Mouse (Mus musculus): ENCODE measurements around the gene Nup107. TPM values are rescaled to one million over a fixed set of nuclear protein-coding genes. Genes with fewer than 3 reads are reported as not detected.

The Nup107 gene
- polyA plus RNA-seq, 1 experiment from 2014 or later: 39.1 TPM

DNA sequence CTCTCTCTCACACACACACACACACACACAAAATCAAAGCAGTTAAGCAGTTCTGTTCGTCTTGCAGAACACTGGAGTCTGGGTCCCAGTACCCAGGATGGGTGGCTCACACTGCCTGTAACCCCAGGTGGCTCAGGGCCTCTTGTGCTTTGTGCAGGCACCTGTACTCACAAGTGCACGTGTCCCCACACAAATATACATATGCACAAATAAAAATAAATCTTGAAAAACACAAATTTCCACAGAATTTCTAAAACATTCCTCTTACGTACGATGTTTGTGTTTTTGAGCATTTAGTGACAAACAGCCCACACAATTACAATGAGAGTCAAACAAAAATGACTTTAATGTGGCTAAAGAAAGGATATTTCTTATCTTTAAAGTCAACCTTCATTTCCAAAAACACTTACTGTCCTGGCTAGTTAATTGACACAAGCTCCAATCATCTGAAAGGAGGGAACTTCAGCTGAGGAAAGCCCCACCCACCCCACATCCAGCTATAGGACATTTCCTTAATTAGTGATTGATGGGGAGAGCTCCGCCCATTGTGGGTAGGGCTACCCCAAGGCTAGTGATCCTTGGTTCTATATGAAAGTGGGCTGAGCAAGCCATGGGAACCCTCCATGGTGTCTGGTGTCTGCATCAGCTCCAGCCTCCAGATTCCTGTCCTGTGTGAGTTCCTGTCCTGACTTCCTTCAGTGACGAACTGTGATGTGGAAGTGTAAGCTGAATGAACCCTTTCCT lies 16.9 kb downstream of the Nup107 start:
- peaks cover 88% of the 10 kb centered on the region for H3K36me3 ChIP-seq (replicated peaks; ENCODE audit: control insufficient read depth, insufficient read depth)

DNA sequence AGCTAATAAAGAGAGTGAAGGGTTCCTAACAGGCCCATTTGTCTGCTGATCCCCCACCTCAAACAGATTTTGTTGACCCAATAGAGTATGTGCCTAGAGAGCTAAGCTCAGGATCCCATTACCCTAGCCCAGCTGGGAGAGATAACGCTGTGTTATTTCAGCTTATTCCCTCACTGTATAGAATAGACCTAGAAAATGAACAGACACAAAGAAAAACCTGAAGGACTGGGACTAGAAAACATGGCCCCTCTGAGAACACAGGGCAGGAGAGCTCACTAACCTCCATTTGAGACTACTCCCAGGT lies 17.7 kb downstream of the Nup107 start:
- Histone ChIP-seq H3K4me1 (replicated peaks; ENCODE audit: control insufficient read depth, insufficient read depth, low read length) (no peaks in the 10 kb centered on the region), H3K27me3 (ENCODE audit: control insufficient read depth, insufficient read depth, low read length) (no peaks in the 10 kb centered on the region), H3K9me3 (ENCODE audit: control insufficient read depth, low read length) (no peaks in the 10 kb centered on the region), H3K4me3 (replicated peaks; ENCODE audit: low read length) (no peak overlapping the region), H3K4me2 (replicated peaks) (no peak overlapping the region), H3K9ac (no peak overlapping the region), H3K36me3 (replicated peaks; ENCODE audit: control insufficient read depth, insufficient read depth) (peaks cover 90% of the 10 kb centered on the region), H3K27ac (no peak overlapping the region)
- DNase-seq (ENCODE audit: low spot score) (no peak), ATAC-seq (ENCODE audit: low FRiP score) (no peak)
- 100% methylated on average over 1 of the region's 1 CpGs for WGBS

More for the DNA sequence above, 16.9 kb downstream of the Nup107 start:
- Histone ChIP-seq H3K4me1 (replicated peaks; ENCODE audit: control insufficient read depth, insufficient read depth, low read length) (no peaks in the 10 kb centered on the region), H3K9ac (no peak overlapping the region), H3K27me3 (ENCODE audit: control insufficient read depth, insufficient read depth, low read length) (no peaks in the 10 kb centered on the region), H3K4me2 (replicated peaks) (no peak overlapping the region), H3K4me3 (replicated peaks; ENCODE audit: low read length) (no peak overlapping the region), H3K27ac (no peak overlapping the region), H3K9me3 (ENCODE audit: control insufficient read depth, low read length) (no peaks in the 10 kb centered on the region)
- ATAC-seq (ENCODE audit: low FRiP score) (no peak), DNase-seq (ENCODE audit: low spot score) (no peak)
- WGBS: 93% methylated on average over 6 of the region's 6 CpGs

DNA sequence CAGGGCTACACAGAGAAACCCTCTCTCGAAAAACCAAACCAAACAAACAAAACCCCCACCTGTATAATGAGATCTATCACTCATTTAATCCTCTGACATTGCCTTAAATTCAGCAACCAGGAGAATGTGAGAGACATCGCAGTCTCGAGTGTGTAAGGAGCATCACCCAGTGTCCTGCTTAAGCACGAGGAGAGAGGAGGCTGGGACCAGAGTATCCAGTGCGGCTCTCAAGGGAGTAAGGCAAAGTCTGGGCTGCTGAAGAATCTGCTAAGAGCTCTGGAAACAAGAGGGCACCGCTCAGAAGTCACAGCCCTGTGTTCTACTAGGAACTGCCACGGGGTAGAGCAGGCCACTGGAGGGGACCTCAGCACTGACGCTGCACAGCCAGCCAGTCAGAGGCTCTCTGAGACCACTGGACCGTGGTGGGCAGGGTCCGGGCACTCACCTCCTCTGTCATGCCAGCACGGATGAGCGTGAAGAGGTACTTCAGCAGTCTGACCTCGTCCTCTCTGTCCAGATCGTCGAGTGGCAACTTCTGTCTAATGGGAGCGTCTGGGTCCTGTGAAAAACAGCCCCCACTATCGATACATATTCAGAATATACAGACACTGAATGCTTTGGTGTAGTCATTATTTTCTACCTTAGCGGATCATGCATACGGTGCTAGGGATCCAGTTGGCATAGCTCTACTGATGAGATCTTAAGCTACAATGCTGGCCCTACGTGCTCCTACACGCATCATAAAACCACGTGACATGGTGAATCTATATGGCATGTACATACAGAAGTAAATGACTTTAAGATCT lies 18.3 kb downstream of the Nup107 start:
- Histone ChIP-seq H3K4me1 (replicated peaks; ENCODE audit: control insufficient read depth, insufficient read depth, low read length) (no peaks in the 10 kb centered on the region), H3K36me3 (replicated peaks; ENCODE audit: control insufficient read depth, insufficient read depth) (peaks cover 94% of the 10 kb centered on the region), H3K27me3 (ENCODE audit: control insufficient read depth, insufficient read depth, low read length) (no peaks in the 10 kb centered on the region), H3K4me3 (replicated peaks; ENCODE audit: low read length) (no peak overlapping the region), H3K27ac (no peak overlapping the region), H3K9ac (no peak overlapping the region), H3K9me3 (ENCODE audit: control insufficient read depth, low read length) (no peaks in the 10 kb centered on the region), H3K4me2 (replicated peaks) (no peak overlapping the region)
- DNase-seq (ENCODE audit: low spot score) (no peak), ATAC-seq (ENCODE audit: low FRiP score) (no peak)
- WGBS: 94% methylated on average over 22 of the region's 22 CpGs

DNA sequence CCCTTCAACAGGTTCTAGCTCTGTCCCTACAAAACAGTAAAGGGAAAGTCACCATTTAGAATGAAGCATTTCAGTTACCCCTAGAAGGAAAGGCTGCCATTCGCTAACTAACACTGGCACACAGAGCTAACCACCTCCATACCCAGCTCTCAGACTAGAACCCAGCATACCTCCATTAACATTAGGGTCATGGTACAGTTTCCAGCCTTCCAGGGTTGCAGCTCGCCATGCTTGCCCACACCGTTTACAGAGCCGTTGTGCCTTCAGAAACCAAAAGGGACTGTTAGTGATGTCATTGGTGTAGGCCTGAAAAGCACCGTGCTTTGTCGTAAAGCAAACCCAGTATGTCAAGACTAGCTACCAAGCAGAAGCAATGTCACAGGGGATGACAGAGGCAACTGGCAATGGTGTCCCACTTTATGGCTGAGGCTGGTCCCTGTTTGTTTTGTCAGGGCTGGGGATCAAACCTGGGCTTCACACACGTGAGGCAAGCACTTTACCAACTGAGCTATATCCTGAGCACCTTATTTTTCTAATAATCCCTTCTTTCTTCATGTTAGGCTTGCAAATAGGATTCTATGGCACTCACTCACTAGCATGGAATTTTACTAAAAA lies 19.3 kb downstream of the Nup107 start:
- H3K9me3 ChIP-seq (ENCODE audit: control insufficient read depth, low read length): no peaks in the 10 kb centered on the region
- no peak for ATAC-seq (ENCODE audit: low FRiP score)
- WGBS: 97% methylated on average over 7 of the region's 7 CpGs
- no peaks in the 10 kb centered on the region for H3K4me1 ChIP-seq (replicated peaks; ENCODE audit: control insufficient read depth, insufficient read depth, low read length)
- no peak overlapping the region for H3K9ac ChIP-seq
- no peaks in the 10 kb centered on the region for H3K27me3 ChIP-seq (ENCODE audit: control insufficient read depth, insufficient read depth, low read length)
- H3K27ac ChIP-seq: no peak overlapping the region
- no peak overlapping the region for H3K4me2 ChIP-seq (replicated peaks)
- H3K4me3 ChIP-seq (replicated peaks; ENCODE audit: low read length): no peak overlapping the region
- DNase-seq (ENCODE audit: low spot score): no peak
- peaks cover 87% of the 10 kb centered on the region for H3K36me3 ChIP-seq (replicated peaks; ENCODE audit: control insufficient read depth, insufficient read depth)

DNA sequence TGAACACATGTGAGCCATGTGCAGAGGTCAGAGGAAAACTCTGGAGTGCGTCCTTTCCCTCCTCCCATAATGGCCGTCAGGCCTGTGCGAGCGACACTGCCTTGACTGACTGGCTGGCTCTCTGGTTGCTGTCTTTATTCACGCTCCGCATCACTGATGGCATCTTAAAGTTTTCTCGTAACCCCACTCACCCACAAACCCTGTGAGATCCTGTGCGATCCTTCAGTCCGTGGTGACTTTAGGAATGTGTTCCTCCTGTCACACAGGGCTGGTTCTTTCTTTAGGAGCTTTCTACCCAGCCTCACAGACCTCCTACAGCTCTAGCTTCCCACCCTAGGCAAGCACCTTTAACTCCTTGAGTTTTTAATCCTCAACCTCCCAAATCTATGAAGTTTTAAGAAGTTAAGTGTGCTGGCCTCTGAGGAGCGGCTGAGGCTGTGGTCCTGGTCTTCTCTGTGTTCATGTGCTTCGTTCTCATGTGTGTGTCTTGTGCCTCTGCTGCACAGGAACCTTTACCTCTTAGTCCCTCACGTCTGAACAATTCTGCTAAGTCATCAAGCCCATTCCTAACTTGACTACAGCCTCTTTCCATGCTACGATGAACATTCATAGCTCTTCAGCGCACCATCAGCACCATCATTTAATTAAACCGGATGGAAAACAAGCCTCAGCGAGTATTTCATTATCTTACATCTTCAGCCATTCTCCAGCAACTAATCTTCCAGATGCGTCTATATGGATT lies 20.0 kb downstream of the Nup107 start:
- DNase-seq (ENCODE audit: low spot score): no peak
- Histone ChIP-seq H3K4me2 (replicated peaks) (no peak overlapping the region), H3K27ac (no peak overlapping the region), H3K4me1 (replicated peaks; ENCODE audit: control insufficient read depth, insufficient read depth, low read length) (no peaks in the 10 kb centered on the region), H3K9ac (no peak overlapping the region), H3K27me3 (ENCODE audit: control insufficient read depth, insufficient read depth, low read length) (no peaks in the 10 kb centered on the region), H3K4me3 (replicated peaks; ENCODE audit: low read length) (no peak overlapping the region), H3K36me3 (replicated peaks; ENCODE audit: control insufficient read depth, insufficient read depth) (peaks cover 87% of the 10 kb centered on the region), H3K9me3 (ENCODE audit: control insufficient read depth, low read length) (no peaks in the 10 kb centered on the region)
- 87% methylated on average over 17 of the region's 17 CpGs for WGBS
- ATAC-seq (ENCODE audit: low FRiP score): no peak

DNA sequence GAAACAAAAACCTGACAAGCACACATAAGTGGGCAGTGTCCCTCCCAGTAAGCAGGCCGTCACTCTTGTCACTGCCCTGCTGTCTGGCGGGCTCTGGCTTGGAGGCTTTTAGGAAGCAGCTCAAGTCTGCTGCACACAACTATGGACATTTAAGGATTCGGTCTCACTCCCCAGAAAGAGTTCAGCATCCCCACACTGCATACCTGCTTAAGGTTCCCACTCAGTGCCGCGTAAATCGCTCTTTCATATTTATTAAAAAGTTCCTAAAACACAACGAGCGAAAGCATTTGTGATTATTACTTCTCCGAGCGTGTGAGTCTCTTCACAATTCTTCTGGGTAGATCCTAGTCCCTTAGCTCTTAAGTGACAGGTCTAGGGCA lies 21.4 kb downstream of the Nup107 start:
- 96% methylated on average over 10 of the region's 10 CpGs for WGBS
- no peak overlapping the region for H3K27ac ChIP-seq
- no peak overlapping the region for H3K9ac ChIP-seq
- no peaks in the 10 kb centered on the region for H3K9me3 ChIP-seq (ENCODE audit: control insufficient read depth, low read length)
- no peak for DNase-seq (ENCODE audit: low spot score)
- ATAC-seq (ENCODE audit: low FRiP score): no peak
- H3K4me3 ChIP-seq (replicated peaks; ENCODE audit: low read length): no peak overlapping the region
- peaks cover 90% of the 10 kb centered on the region for H3K36me3 ChIP-seq (replicated peaks; ENCODE audit: control insufficient read depth, insufficient read depth)
- no peaks in the 10 kb centered on the region for H3K27me3 ChIP-seq (ENCODE audit: control insufficient read depth, insufficient read depth, low read length)
- H3K4me2 ChIP-seq (replicated peaks): no peak overlapping the region
- H3K4me1 ChIP-seq (replicated peaks; ENCODE audit: control insufficient read depth, insufficient read depth, low read length): no peaks in the 10 kb centered on the region

DNA sequence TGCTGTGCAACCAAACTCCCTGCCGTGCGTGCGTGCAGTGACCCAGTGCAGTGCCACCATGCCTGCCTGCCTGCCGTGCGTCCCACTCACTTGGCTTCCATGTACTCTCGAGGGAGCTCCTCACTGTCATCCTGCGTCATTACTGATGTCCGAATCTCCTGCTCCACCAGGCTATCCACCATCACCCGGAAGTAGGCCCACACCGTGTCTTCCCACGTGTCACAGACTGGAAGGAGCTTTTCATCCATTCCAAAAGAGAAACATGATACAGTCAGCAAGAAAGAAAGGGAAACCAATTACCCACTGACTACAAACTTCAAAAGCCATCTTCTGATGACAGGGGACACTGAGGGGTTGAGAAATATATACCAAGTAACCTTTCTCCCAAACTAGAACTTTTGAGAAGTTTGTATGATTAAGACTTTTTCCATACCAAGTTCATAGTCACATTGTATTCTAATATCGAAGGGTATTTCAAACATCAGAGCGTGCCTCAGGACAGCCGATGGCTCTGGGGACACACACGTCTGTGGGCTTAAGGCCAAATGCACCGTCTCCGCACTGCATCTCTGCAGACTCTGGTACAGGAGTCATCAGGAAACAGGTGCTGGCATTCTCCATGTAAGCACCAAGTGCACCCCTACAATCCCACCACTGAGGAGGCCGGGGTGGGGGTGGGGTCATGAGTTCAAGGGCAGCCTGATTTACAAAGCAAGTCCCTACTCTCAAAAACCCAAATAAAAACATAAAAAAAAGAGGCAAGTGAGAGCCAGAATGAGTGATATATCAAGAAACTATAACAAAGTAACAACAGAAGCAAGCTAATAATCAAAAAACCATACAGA lies 22.0 kb downstream of the Nup107 start:
- Histone ChIP-seq H3K4me3 (replicated peaks; ENCODE audit: low read length) (no peak overlapping the region), H3K27ac (no peak overlapping the region), H3K4me1 (replicated peaks; ENCODE audit: control insufficient read depth, insufficient read depth, low read length) (no peaks in the 10 kb centered on the region), H3K27me3 (ENCODE audit: control insufficient read depth, insufficient read depth, low read length) (no peaks in the 10 kb centered on the region), H3K4me2 (replicated peaks) (no peak overlapping the region), H3K36me3 (replicated peaks; ENCODE audit: control insufficient read depth, insufficient read depth) (peaks cover 90% of the 10 kb centered on the region), H3K9ac (no peak overlapping the region), H3K9me3 (ENCODE audit: control insufficient read depth, low read length) (no peaks in the 10 kb centered on the region)
- 91% methylated on average over 18 of the region's 18 CpGs for WGBS
- DNase-seq (ENCODE audit: low spot score): no peak
- ATAC-seq (ENCODE audit: low FRiP score): no peak

DNA sequence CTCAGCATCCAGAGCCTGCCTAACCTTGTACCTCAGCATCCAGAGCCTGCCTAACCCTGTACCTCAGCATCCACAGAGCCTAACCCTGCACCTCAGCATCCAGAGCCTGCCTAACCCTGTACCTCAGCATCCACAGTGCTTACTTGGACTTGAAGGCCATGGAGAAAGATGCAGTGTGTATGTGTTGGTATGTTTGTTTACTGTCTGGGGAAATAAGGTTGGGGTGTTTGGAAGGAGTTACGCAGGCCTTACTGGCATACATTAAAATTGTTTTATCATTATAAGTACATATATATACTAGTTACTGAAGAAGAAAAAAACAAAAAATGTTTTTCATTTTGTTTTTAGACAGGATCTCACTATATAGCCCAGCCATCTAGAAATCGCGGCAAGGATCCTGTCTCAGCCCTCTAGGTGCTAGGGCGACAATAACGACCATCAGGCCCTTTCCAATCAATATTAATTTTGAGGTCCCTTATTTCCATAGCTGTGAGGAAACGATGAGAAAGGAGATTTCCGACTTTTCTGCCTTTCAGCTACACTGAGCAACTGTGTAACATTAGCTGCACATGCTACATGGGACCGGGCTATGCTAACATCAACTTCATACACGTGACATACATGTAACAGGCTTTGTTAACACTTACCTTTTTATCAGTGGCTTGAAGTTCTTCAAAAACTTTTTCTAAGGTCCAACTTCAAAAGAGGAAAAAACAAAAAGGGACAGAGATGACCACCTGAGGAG lies 22.8 kb downstream of the Nup107 start:
- 94% methylated on average over 9 of the region's 9 CpGs for WGBS
- Histone ChIP-seq H3K36me3 (replicated peaks; ENCODE audit: control insufficient read depth, insufficient read depth) (peaks cover 90% of the 10 kb centered on the region), H3K27me3 (ENCODE audit: control insufficient read depth, insufficient read depth, low read length) (no peaks in the 10 kb centered on the region), H3K9me3 (ENCODE audit: control insufficient read depth, low read length) (no peaks in the 10 kb centered on the region), H3K4me1 (replicated peaks; ENCODE audit: control insufficient read depth, insufficient read depth, low read length) (no peaks in the 10 kb centered on the region), H3K9ac (no peak overlapping the region), H3K4me2 (replicated peaks) (no peak overlapping the region), H3K4me3 (replicated peaks; ENCODE audit: low read length) (no peak overlapping the region), H3K27ac (no peak overlapping the region)
- ATAC-seq (ENCODE audit: low FRiP score) (no peak), DNase-seq (ENCODE audit: low spot score) (no peak)
